Mouse (Mus musculus): ENCODE measurements around the gene Gjd3.

Gene Gjd3

GRCm38 (mm10) chr11:98947969-98948569, 34.7 kb downstream of the Gjd3 start:
- DNase-seq (ENCODE audit: low read depth, low spot score), result no peak

DNA sequence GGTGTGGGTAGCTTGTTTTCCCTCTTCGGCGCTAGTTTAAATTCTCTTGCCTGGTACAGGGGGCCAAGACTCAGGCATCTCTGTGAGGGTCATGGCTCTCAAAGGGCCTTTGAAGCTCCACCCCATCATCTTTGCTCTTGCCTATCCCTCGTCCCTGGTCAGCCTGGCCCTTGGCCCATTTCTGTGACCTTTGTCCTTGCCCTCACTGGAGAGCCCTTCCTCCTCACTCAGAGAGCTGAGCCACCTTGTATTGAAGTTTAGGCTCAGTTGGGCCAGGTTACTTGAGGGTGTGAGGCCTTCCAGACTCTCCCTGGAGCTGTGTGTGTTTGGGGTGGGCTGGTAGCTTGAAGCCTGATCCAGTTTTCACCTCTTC, 37.2 kb downstream of the Gjd3 start:
- DNase-seq (ENCODE audit: low read depth, low spot score), result no peak

GRCm38 (mm10) chr11:98944897-98945604, 37.8 kb downstream of the Gjd3 start:
- DNase-seq (ENCODE audit: low read depth, low spot score), result no peak

DNA sequence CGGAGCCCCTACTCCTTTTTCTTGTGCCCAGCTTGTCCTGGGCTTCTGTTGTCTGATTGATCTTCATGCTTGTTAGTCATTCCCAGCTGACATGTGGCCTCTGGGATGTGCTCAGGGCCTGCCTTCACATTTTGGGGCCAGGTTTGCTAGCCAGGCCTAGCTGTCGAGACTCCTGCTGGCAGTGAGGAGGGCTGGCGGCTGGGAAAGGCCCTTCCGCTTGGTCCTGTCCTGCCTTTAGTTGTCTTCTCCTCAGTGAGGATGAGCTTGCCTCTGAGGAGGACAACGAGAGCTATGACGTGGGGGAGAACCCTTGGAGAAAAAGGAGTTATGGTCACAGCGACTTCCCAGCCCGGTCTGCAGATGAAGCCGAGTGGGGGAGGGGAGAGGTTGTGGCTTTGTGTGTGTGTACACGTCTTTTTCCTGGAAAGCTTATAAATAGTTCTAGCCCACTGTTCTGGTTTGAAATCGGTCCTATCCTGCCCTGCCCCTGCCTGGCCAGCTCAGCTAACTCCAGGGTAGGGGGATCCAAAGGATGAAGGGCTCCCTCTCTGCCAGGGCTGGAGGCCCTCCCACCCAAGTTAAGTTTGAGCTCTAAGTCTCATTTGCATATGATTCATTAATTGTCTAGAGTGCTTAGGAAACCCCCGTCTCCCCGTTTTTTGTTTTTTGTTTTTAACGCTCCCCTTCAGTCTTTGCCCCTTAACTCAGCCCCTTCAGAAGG, 38.9 kb downstream of the Gjd3 start:
- no peak for DNase-seq (ENCODE audit: low read depth, low spot score)

DNA sequence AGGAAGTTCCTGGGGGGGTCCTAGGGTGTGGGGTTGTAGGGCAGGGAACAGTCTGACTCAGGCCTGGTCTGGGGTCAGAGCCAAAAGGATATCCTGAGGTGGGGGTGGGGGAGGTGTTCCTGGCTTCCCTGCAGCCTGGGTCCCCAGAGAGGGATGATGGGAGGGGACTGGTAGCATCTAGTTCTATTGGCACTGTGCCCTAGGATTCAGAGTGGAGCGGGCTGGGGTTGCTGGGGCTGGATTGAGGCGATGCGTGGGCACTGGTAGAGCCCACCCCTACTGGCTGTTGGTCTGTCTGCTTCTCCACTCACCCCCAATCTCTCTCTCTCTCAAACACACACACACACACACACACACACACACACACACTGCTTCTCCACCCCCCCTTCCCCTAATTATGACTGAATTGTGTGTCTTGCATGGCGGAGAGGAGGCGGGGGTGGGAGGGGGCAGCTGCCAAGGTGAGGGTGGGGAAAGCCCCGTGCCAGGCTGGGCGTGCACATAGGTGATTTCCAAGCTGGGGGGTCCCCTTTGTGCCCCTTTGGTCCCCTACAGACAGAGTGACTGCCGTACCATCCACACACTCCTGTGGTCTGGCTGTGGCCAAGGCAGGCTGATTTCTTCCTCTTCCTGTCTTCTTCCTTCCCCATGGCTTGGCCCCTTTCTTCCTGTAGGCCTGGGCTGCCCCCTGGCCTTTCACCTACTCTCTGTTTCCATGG, 39.7 kb downstream of the Gjd3 start:
- no peak for DNase-seq (ENCODE audit: low read depth, low spot score)

- DNase-seq (ENCODE audit: low read depth, low spot score), result no peak
These were observed 40.3 kb downstream of the Gjd3 start for GRCm38 (mm10) chr11:98942555-98942922.

GRCm38 (mm10) chr11:98941826-98942550, 40.8 kb downstream of the Gjd3 start:
- DNase-seq (ENCODE audit: low read depth, low spot score), result peak; percentile 92

DNA sequence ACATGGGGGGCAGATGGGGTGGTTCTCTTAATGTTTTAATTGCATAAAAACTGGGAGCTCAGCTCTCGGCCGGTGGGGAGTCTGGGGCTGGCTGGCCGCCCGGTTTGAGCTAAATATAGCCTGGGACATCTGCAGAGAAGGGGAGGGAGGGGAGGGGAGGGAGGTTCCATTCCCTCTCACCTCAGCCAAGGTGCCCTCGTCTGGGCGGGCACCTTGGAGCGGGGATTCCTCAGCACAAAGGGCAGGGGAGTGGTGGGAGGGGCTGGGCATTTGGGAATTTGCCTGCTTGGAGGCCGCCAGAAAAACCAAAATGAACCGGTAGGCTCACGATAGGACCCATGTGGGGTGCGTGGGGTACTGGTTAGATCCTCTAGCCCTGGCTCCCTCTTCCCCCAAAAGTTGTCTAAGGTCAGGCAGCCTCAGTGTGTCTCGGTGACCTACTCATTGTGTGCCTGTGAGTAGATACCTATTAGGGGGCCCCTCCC, 41.4 kb downstream of the Gjd3 start:
- DNase-seq (ENCODE audit: low read depth, low spot score), result no peak

- no peak for DNase-seq (ENCODE audit: low read depth, low spot score)
These were observed 42.0 kb downstream of the Gjd3 start for GRCm38 (mm10) chr11:98940776-98941175.

DNA sequence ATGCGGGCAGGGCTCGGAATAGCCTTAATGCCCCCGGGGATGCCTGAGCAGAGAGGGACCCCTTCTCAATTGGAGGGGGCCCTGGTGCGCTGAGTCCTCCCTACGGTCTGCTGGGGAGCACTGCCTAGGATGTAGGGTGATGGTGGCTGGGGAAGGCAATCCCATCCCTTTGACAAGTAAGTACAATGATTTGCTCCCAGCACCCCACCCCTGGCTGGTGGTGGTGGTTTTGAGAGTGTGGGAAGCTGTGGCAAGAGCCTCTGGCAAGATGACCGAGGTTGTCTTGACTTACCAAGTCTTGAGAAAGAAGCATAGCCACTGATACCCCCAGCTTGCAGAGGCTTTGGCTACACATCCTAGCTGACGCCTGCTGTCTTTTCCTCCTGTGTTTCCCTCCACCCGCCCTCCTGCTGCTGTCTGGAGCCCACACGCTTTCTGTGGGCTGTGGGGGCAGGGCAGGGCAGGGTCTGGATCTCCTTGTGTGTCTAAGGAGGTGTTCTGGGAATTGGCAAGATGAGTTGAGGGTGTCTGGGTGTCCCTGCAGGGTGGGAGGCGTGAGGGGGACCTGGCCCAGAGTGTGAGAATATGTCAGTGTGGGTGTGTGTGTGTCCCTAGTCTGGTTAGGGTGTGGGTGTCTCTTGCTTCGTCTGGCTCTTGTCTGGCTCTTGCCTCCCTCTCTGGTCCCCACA, 42.7 kb downstream of the Gjd3 start:
- no peak for DNase-seq (ENCODE audit: low read depth, low spot score)

DNA sequence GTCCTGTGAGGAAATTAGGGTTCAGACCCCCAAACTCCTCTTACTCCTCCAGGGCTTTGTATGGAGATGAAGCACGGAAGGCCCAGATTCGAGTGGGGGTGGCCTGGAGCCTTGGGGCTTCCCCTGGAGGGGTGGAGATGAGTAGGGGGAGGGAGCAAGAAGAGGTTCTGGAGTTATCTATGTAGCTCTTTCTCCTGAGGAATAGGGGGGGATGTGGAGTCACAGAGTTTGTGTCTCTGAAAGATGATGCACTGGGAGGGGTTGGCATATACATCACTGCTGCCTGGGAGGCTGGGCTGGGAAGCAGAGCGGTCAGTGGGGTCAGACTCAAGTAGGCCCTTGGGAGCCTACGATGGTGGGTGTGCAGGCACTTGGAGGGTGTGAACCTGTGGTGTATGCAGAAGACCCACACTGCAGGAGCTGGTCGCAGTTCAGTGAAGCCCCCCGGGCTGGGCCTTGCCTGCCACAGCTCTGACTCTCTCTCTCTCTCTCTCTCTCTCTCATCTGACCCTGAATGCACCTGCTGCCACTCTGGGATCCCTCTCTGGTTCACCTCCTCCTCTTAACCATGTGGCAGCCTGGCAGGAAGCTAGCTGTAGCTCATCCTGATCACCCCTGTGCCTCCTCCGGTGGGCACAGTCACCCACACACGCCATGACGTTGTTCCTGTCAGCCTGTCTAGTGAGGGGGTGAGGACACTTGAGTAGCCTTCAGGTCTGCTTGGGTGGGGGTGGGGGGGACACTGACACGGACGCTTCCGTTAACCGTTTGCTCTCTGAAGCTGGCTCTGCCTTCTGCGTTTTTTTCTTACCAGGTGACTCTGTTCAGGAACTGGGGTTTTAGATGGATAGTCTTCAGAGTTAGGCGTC, 43.5 kb downstream of the Gjd3 start:
- DNase-seq (ENCODE audit: low read depth, low spot score), result no peak

- no peak for DNase-seq (ENCODE audit: low read depth, low spot score)
These were observed 44.1 kb downstream of the Gjd3 start for GRCm38 (mm10) chr11:98938701-98939083.

DNA sequence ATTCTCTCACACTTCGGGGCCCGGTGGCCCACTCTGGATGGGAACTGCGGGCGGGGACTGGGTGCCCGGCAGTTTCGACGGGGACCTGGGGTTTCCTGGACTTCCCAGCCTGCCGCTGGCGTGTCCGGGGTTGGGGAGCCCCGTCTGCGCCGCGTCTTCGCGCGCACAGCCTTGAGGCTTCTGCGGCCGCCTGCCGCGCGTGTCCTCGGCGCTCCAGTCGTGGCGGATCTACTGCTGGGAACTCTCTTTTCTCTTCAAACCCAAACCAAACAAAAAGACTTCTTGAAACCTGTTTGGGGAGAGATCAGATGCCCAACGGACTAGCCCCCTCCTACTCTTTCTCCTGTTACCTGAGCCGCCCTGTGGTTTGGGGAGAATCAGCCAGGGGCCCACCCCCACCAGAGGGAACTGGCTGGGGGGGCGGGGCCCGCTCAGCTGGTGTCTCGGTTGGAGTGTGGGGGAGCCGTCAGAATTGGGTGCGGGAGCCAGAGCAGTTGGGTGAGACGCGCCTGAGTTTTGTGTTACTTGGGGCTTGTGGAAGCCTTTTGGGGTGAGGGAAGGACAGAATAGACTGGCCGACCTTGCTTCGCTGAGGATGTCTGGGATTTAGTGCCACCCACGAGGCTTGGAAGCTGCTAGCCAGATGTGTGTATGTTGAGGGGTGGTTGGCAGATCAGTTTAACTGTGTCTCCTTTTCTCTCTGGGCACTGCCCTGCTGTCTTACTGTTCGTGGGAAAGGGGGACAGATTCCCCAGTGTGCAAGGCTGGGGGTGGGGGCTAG, 44.7 kb downstream of the Gjd3 start:
- DNase-seq (ENCODE audit: low read depth, low spot score), result no peak

GRCm38 (mm10) chr11:98937410-98937913, 45.4 kb downstream of the Gjd3 start:
- peak; percentile 92 for DNase-seq (ENCODE audit: low read depth, low spot score)

DNA sequence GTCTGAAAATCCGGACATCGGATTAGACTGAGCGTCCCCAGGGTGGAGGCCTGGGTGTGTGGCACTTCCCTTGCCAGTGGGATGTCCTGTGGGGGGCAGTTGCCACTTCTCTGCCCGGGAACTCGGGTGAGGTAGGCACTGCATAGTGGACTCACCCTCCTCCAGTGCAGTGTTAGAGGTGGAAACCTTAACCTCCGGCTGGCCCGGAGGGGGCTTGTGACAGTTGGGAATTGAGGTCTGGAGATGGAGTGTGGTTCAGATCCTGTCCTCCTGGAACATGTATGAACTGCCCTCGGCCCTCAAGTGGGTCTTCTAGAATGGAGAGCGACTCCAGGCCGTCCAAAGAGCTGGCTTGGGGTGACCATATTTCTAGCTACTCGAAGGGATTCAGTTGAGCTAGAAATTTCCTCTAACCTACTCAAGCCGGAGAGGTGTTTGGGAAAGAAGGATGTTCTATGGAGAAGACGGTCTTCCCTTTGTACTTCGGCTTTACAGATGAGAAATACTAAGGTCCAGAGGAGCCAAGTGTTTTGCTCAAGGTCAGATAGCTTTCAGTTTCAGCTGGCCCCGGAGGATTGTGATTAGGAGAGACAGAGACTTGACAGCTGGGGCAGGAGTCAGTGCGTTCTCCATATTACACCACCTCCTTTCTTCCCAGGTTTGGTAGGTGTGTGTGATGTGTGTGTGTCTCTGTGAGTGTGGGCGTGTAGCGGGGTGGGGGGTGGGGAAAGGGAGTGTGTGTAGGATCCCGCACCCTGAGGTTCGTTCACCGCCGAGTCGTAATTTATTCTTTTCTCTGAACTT, 46.0 kb downstream of the Gjd3 start:
- DNase-seq (ENCODE audit: low read depth, low spot score), result no peak

DNA sequence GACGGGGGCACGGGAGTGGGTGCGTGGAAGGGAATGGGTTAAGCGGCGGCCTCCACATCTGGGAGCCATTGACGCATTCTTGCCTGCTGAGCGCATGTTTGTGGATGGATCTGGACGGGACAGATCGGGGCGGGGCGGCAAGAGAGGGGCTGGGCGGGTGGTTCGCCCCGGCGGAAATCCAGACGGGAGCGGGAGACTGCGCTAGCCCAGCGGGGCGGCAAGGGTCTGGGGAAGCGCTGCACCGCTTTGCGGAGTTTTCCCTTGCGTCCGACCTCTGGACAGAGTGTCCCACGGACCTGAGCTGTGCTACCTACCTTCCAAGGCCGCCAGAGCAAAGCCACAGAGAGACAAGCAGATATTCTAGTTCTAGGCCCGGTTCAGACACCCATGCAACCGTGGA, 46.6 kb downstream of the Gjd3 start:
- peak; percentile 86 for DNase-seq (ENCODE audit: low read depth, low spot score)

DNA sequence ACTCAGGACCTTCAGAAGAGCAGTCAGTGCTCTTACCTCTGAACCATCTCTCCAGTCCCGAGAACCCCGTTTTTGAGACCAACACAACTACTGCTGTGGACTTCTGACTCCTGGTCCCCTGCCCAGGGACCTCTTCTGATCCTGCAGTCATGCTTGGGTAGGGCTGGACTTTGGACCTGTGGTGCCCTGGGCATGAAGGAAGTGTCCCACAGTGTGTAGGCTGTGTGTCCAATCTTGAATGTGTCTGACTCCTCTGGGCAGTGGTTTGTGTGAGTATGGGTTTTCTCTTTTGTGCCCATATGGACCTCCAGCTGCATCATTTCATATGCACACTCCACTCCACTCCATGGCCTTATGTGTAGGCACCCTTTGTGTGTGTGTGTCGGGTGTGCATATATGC, 47.7 kb downstream of the Gjd3 start:
- no peak for DNase-seq (ENCODE audit: low read depth, low spot score)

DNA sequence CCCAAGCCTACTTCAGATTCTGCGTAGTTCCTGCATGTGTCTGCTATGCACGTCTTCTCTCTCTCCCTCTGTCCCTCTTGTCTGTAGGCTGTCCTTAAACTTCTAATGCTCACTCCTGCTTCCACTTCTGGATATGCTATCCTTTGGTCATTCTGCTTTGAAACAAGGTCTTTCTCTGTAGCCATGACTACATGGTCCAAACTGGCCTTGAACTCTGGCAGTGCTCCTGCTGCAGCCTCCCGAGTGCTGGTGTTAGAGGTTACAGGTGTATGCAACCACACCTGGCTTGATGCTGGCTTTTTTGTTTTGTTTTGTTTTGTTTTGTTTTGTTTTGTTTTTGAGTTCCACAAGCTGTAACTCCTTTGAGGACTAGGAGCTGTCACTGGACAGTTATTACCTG, 48.4 kb downstream of the Gjd3 start:
- no peak for DNase-seq (ENCODE audit: low read depth, low spot score)

Measured in mesoderm, embryonic 11.5 days (tissue).